Mouse (Mus musculus) ES-Bruce4 (cell line): ENCODE data around the gene Kpna1. TPM values are rescaled to one million over a fixed set of nuclear protein-coding genes. Genes with fewer than 3 reads are reported as not detected.

Source experiments
- H3K27ac ChIP-seq: 2 replicates; pipeline ENCODE4 v1.5.1; 2012; ENCODE audit warnings: low read length, inconsistent platforms; ENCODE audit not compliant: insufficient read depth
- H3K27me3 ChIP-seq: 2 replicates; pipeline ENCODE4 v1.6.1; 2012; ENCODE audit warnings: mild to moderate bottlenecking, low read length, inconsistent platforms; ENCODE audit not compliant: control insufficient read depth, poor library complexity, insufficient read depth, severe bottlenecking
- H3K36me3 ChIP-seq: 2 replicates; pipeline ENCODE4 v1.6.1; 2012; ENCODE audit warnings: inconsistent platforms, mild to moderate bottlenecking, low read length, moderate library complexity; ENCODE audit not compliant: control insufficient read depth, poor library complexity, insufficient read depth, severe bottlenecking
- H3K4me1 ChIP-seq: one replicate; pipeline ENCODE4 v1.8.1; 2011; ENCODE audit warnings: low read length; ENCODE audit not compliant: control insufficient read depth, insufficient read depth
- H3K4me3 ChIP-seq: 2 replicates; pipeline ENCODE4 v1.5.1; 2011; ENCODE audit warnings: low read depth, mild to moderate bottlenecking, low read length
- H3K9ac ChIP-seq: 2 replicates; pipeline ENCODE4 v1.6.1; 2012; ENCODE audit warnings: low read depth, mild to moderate bottlenecking, inconsistent platforms; ENCODE audit not compliant: poor library complexity, severe bottlenecking
- H3K9me3 ChIP-seq: replicated peaks from 2 replicates; pipeline ENCODE4 v1.6.1; 2012; ENCODE audit warnings: mild to moderate bottlenecking, low read length, inconsistent platforms; ENCODE audit not compliant: control insufficient read depth, poor library complexity, insufficient read depth, severe bottlenecking
- CTCF ChIP-seq: IDR thresholded peaks from one replicate; pipeline ENCODE4 v1.8.1; 2011; ENCODE audit warnings: low read depth, low read length
- EP300 ChIP-seq: IDR thresholded peaks from 2 replicates; pipeline ENCODE4 v1.6.1; 2011; ENCODE audit warnings: low read depth, low read length; ENCODE audit not compliant: insufficient read depth
- POLR2A ChIP-seq: IDR thresholded peaks from one replicate; pipeline ENCODE4 v1.8.1; 2011; ENCODE audit warnings: low read length; ENCODE audit not compliant: insufficient read depth
- polyA plus RNA-seq: library from polyadenylated mRNA; stranded (reverse); fragments of >200 nt; gene quantifications from 2 replicates; pipeline ENCODE4 v1.2.4, GENCODE M21; 2011; ENCODE audit warnings: low read depth; ENCODE audit not compliant: missing spikeins, insufficient read depth, insufficient read length

Gene Kpna1
- polyA plus RNA-seq, 1 experiment, result 103 TPM

- H3K9me3 ChIP-seq, result no peaks in the 10 kb centered on the region
- no peak overlapping the region for H3K4me3 ChIP-seq
- H3K27ac ChIP-seq, result no peak overlapping the region
- TF ChIP-seq EP300 (no peak), POLR2A (no peak), CTCF (no peak)
- no peak overlapping the region for H3K9ac ChIP-seq
- peaks cover 11% of the 10 kb centered on the region for H3K36me3 ChIP-seq
- no peaks in the 10 kb centered on the region for H3K4me1 ChIP-seq
- no peaks in the 10 kb centered on the region for H3K27me3 ChIP-seq
Observed at GRCm38 (mm10) chr16:36043964-36044363, 65.4 kb downstream of the Kpna1 start.

DNA sequence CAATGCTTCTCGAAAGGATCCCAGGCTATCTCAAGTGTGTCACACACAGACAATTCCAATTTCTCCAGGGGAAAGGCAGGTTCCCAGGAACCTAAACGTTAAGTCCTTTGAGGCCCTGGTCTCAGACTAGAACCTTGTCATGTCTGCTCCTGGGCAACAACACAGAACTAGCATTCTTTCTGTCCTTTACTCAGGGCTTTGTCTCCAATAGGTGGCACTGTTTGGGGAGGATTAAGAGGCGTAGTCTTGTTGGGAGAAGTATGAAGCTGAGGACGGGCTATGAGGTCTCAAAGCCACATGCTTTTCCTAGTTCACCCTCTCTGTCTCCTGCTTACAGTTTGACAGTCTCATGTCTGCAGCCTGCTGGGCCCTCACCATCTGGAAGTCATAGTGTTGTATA is 69.0 kb downstream of the Kpna1 start:
- no peak overlapping the region for H3K4me3 ChIP-seq
- TF ChIP-seq CTCF (no peak), EP300 (no peak), POLR2A (no peak)
- H3K36me3 ChIP-seq, result peaks cover 32% of the 10 kb centered on the region
- no peaks in the 10 kb centered on the region for H3K27me3 ChIP-seq
- no peak overlapping the region for H3K27ac ChIP-seq
- H3K9ac ChIP-seq, result no peak overlapping the region
- H3K4me1 ChIP-seq, result no peaks in the 10 kb centered on the region
- H3K9me3 ChIP-seq, result no peaks in the 10 kb centered on the region

GRCm38 (mm10) chr16:36051491-36051890 is 72.9 kb downstream of the Kpna1 start:
- no peak overlapping the region for H3K27ac ChIP-seq
- no peak overlapping the region for H3K4me3 ChIP-seq
- H3K4me1 ChIP-seq, result no peaks in the 10 kb centered on the region
- H3K36me3 ChIP-seq, result peaks cover 31% of the 10 kb centered on the region
- H3K9me3 ChIP-seq, result no peaks in the 10 kb centered on the region
- no peak for TF ChIP-seq POLR2A
- TF ChIP-seq EP300, result no peak
- TF ChIP-seq CTCF, result no peak
- no peak overlapping the region for H3K9ac ChIP-seq
- H3K27me3 ChIP-seq, result no peaks in the 10 kb centered on the region

DNA sequence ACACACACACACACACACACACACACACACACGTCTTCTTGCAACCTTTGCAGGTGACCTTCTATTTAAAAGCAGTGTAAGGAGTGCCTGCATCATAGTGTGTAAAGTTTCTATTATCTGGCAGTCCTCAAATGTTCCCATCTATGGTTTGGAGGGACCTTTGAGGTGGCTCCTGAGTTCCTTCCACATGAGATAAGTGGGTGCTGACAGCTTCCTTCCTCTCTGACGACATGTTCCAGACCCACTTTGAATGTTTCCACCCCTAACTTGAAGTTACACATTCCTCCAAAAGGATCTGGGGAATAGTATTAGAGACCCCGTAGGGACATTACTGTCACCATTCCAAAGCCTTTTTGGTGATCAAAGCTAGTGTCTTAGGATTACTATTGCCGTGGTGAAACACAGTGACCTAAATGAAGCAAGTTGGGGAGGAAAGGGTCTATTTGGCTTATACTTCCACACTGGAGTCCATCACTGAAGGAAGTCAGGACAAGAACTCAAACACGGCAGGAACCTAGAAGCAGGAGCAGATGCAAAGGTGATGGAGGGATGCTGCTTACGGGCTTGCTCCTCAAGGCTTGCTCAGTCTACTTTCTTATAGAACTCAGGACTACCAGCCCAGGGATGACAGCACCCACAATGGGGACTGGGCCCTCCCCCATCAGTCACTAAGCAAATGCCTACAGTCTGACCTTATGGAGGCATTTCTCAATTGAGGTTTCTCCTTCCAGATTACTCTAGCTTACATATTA is 75.2 kb downstream of the Kpna1 start:
- TF ChIP-seq POLR2A (no peak), CTCF (no peak), EP300 (no peak)
- peaks cover 23% of the 10 kb centered on the region for H3K36me3 ChIP-seq

DNA sequence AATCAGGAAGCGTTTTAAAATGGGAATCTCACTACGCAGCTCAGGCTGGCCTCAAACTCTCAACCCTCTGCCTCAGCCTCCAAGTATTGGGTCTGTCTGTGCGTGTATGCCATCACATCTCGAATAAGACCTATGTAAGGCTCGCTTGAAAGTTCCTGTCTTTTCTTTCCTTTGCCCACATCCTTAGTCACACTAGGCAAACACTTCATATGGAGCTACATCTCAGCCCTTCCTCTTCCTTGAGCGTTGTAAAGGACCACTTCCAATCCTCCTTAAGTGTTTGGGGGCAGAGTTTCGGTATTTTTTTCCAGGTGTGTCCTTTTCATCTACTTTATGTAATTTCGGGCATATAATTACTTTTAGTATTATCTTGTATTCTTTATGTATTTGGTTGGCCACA is 76.4 kb downstream of the Kpna1 start:
- peaks cover 13% of the 10 kb centered on the region for H3K36me3 ChIP-seq

More for the DNA sequence above, 75.2 kb downstream of the Kpna1 start:
- Histone ChIP-seq H3K4me1 (no peaks in the 10 kb centered on the region), H3K4me3 (no peak overlapping the region), H3K27me3 (no peaks in the 10 kb centered on the region), H3K27ac (no peak overlapping the region), H3K9me3 (no peaks in the 10 kb centered on the region), H3K9ac (no peak overlapping the region)

GRCm38 (mm10) chr16:36056416-36056815 is 77.9 kb downstream of the Kpna1 start:
- Histone ChIP-seq H3K4me1 (no peaks in the 10 kb centered on the region), H3K27me3 (no peaks in the 10 kb centered on the region), H3K9ac (no peak overlapping the region), H3K9me3 (no peaks in the 10 kb centered on the region), H3K36me3 (peaks cover 9% of the 10 kb centered on the region), H3K27ac (no peak overlapping the region), H3K4me3 (no peak overlapping the region)
- TF ChIP-seq EP300 (no peak), CTCF (no peak), POLR2A (no peak)

More for the DNA sequence above, 76.4 kb downstream of the Kpna1 start:
- Histone ChIP-seq H3K4me3 (no peak overlapping the region), H3K27ac (no peak overlapping the region), H3K4me1 (no peaks in the 10 kb centered on the region), H3K9ac (no peak overlapping the region), H3K9me3 (no peaks in the 10 kb centered on the region), H3K27me3 (no peaks in the 10 kb centered on the region)
- TF ChIP-seq CTCF (no peak), POLR2A (no peak), EP300 (no peak)
